Mouse (Mus musculus): ENCODE measurements around the gene Ddx20. TPM values are rescaled to one million over a fixed set of nuclear protein-coding genes. Genes with fewer than 3 reads are reported as not detected.

Gene Ddx20
- 10 to 100 TPM; 10.2 to 12.1 TPM for polyA plus RNA-seq (2017; shearing (Covaris generic))

DNA sequence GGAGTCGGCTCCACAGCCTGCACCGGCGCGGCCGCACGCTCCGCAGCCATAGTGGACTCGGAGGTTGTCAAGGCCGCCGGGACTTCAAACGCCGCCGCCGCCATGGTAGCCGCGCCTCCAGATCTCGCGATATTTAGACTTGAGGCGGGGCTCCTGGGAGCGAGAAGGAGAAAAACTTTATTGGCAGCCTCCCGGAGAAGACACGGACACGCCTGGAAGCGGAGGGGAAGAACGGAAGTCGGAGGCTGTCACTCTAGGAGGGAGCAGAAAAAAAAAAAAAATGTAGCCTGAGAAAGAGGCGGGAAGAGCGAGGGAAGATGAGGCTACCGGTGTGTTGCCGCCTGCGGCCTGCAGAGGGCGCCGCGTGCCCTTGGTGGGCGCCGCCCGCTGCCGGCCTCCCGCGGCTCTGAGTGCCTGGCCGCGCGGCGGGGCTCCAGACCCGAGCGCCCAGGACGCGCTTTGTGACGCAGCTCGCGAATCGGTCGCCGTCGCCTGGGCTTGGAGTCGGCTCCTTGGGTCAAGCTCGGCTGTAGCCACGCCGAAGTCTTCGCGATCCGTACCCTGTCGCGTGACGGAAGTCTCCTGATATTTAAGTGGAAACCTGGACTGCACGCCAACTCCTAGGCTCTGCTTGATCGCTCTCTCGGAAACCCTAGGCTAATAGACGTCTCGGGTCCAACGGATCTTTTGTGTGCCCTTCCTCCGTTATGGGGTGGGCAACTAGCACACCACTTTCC lies at the start of gene Ddx20:
Gene Ddx20, minus strand, starts transcription at position 251 of the 737 bp plus-strand sequence.
- ATAC-seq, result peak; percentile 89

GRCm38 (mm10) chr3:105737070-105737469 lies 49.7 kb upstream of the Ddx20 start:
- ATAC-seq, result no peak

DNA sequence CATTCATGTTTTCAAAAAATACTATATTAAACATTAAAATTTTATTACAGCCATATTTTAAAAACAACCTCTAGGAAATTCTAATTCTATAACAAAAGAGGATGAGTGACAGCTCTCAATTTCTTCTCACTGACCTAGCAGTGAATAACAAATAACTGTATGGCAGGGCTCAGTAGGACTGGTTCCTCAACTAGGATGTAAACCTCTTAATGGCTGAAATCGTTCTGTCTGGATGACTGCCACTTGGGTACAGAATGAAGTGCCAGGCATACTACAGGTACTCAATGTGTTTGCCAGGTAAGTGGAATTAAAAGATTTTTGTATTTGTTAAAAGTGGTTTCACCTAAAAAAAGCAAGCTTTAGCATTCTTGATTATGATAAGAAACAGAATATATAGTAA lies 48.8 kb upstream of the Ddx20 start:
- no peak for ATAC-seq

- ATAC-seq, result no peak
These were observed 47.9 kb upstream of the Ddx20 start for GRCm38 (mm10) chr3:105735285-105735684.

DNA sequence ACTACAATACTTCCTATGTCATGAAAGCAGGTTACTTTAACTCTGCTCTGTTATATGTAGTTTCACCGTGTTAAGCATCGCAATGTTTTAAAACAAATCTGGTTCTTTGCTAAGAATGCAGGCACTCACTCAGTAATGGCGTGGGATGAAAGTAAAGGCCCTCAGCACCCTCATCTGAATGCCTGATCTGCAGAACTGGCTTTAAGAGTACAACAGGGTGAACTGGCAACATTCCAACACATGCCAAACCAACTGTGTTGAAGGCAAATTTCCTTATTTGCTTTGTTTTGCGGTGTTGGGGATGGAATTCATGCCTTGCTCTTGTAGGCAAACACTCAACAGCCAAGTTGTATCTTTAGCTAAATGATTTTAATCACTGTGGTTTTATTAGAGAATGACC lies 46.2 kb upstream of the Ddx20 start:
- no peak for ATAC-seq

- no peak for ATAC-seq
These were observed 45.0 kb upstream of the Ddx20 start for GRCm38 (mm10) chr3:105732360-105732759.

- peak; percentile 72 for ATAC-seq
These were observed 38.7 kb upstream of the Ddx20 start for GRCm38 (mm10) chr3:105726037-105726436.

DNA sequence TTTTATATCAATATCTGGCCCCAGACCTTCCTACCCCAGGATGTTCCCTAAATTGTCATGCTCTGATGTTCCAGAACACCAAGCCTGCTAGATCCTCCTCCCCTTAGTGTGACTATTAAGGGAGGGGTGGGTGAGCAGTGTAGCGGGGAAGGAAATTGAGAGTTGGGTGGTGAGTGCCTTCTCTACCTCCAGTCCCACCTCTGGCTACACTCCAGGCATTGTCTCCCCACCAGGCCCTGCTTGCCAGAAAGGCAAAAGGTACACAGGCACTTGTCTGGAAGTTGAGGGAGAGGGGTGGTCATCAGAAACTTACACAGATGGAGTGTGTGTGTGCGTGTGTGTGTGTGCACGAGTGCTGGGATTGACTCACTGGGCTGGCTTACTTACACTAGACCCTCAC lies 35.1 kb upstream of the Ddx20 start:
- no peak for ATAC-seq

DNA sequence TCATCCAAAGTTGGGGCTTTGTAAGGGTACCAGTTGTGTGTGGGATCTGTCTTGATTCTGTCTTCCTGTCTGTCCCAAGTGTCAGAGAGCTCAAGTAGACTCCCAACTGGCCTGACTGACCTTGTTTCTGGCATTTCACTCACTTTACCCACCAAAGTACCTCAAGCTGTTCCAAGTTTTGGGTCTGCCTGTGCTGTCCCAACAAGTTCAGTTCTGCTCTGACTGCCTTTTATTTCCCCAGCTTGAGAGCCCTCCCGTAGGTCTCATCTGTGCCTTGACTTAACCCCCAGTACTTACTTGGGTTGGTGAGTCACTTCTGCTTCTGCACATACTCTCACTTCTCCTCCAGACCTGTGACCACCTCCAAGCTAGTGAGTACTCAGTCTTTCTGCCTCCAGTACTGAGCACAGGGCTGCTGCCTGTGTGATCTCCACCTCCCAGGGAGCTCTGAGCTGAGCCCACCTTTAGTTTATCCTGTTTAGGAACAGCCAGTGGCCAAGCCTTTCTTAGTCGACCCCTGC lies 34.4 kb upstream of the Ddx20 start:
- ATAC-seq, result no peak

DNA sequence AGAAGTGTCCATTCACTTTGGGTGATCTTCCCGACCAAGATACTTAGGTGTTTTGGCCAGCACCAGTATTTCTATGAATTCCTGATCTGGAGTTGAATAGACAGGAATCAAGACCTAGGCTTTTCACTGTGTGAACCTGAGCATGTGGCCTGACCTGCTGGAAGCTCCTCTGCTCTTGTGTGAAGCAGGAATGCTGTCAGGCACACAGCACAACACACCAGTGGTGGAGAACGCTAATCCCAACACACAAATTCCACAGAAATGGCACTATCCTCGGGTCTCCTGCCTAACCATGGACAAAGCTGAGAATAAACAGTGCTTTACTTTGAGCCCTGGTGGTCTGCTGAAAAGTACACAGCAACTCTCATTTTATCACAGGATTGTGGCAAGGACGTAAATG lies 33.1 kb upstream of the Ddx20 start:
- ATAC-seq, result no peak

- ATAC-seq, result no peak
These were observed 32.6 kb upstream of the Ddx20 start for GRCm38 (mm10) chr3:105719979-105720378.

GRCm38 (mm10) chr3:105718746-105719145 lies 31.4 kb upstream of the Ddx20 start:
- ATAC-seq, result no peak

- no peak for ATAC-seq
These were observed 30.6 kb upstream of the Ddx20 start for GRCm38 (mm10) chr3:105717856-105718555.

GRCm38 (mm10) chr3:105716353-105717000 lies 29.1 kb upstream of the Ddx20 start:
- no peak for ATAC-seq

GRCm38 (mm10) chr3:105714820-105715167 lies 27.4 kb upstream of the Ddx20 start:
- no peak for ATAC-seq

DNA sequence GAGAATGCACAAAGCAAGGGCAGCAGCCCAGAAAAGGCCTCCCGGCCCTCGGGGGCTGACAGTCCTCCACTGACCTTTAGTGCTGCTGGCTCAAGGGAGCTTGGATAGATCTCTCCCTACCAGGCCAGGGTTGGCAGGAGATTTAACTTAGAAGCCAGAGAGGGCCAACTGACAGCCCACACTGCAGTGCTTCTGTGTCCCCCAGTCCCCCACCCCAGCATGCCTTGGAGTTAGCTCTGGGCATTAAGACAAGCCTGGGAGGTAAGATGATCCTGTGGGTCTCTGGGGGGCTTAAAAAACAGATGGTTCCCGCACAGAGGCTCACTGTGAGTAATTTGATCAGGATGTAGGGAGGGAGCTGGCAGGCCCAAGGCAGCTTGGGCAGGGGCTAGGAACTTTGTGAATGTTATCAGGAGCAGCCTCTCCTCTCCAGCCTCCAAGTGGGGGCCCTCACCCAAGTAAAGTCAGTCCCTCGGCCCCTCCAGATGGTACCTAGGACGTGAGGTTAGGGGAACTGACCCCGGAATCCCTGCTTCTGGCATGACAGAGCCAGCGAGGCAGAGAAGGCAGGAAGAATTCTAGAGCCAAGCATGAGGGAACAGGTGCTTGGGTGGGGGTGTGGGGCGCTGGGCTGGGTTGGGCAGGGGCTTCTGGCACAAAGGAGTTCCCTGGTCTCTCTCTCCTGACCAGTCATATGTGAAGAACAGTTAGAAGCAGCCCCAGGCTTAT lies 26.9 kb upstream of the Ddx20 start:
- ATAC-seq, result no peak

DNA sequence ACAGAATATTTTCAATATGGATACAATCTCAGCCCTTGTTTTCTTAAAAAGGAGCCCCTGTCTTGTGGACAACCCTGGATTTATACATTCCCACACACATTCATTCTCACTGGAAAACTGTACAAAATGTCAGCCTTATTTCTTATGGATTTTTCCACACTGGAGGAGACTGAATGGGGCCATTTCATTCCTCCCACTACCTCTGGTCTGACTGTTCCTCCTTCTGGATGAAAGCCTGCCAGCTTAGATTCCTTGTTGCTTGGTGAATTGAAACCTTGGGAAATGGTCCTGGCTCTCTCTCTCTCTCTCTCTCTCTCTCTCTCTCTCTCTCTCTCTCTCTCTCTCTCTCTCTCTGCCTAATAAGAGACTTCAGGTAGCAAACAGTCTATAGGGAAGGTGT lies 25.5 kb upstream of the Ddx20 start:
- no peak for ATAC-seq

GRCm38 (mm10) chr3:105711741-105712140 lies 24.4 kb upstream of the Ddx20 start:
- no peak for ATAC-seq

- ATAC-seq, result no peak
These were observed 22.9 kb upstream of the Ddx20 start for GRCm38 (mm10) chr3:105710246-105710645.

DNA sequence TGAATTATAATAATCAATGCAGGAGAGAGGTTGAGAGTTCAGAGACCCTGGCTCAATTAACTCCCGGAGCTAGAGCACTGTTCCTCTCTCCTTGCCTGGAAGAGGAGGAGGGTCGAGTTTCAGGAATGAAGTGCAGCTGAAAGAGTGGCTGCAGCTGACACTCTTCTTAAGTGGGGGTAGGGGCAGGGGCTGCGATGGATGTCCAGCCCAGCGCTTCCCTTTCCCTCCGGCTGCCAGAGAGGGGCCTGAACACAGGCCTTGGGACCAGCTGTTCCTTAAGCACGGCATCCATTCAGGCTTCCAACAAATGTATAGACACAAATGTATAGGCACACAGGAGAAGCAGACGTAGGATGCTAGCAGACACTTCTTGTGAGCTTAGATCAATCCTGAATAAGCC lies 20.2 kb upstream of the Ddx20 start:
- no peak for ATAC-seq

DNA sequence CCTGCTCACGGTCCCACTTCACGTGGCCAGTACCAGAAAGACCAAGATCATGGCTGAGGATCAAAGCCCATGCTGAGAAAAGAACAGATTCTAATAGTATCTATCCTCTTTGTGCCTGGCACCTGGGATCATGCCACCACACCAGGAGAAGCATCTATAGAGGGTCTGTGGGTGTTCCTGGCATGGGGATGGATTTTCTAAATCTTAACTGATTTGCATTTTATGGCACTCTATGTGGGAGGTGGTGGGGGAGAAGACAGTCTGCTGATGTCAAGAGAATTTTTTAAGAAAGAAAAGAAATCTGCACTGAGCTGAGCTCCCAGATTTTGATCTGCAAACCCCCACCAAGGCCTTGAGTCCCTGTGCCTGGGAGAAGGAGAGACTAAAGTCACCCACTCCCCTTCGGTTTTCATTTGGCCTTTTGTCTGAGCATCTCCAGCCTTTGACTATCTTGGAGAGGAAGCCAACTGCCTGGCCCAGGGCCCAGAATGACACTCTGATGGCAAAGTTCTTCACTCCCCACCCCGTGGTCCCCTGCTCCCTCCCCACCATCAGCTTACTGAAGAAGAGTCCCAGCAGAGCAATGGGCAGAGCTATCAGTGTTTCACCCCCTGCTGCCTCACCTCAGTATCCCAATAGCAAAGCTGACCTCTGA lies 19.1 kb upstream of the Ddx20 start:
- ATAC-seq, result no peak

- ATAC-seq, result no peak
These were observed 18.2 kb upstream of the Ddx20 start for GRCm38 (mm10) chr3:105705561-105705960.
